Mouse (Mus musculus): ENCODE data around the gene Acmsd. TPM values are rescaled to one million over a fixed set of nuclear protein-coding genes. Genes with fewer than 3 reads are reported as not detected.

Acmsd gene
- polyA plus RNA-seq, 1 experiment from 2014 or later: 0.10 TPM

DNA sequence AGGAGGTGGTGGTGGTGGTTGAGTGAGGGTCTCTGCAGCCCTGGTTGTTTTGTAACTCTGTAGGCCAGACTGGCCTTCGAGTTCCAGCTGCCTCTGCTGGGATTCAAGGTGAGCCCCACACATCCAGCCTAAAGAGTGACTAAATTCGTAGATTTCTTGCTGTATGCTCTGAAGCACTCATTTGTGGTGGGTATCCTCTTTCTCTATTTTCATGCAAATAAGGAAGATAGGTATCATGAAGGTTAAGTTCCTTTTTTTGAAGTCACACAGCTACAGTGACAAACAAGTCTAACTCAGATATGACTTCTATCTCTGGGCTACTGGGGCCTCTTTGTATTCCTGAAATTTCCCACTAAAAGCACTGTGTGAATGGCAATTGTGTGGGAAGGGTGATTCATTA lies 51.6 kb downstream of the Acmsd start:
- no peaks in the 10 kb centered on the region; the same call in 1 of the 2 replicates for H3K36me3 ChIP-seq (ENCODE audit: control insufficient read depth, insufficient read depth, low read length)
- no peak overlapping the region for H3K4me2 ChIP-seq (ENCODE audit: low read depth, low read length)
- H3K4me3 ChIP-seq (ENCODE audit: low read depth, low read length): no peak overlapping the region
- peaks cover 26% of the 10 kb centered on the region for H3K4me1 ChIP-seq (ENCODE audit: control insufficient read depth, insufficient read depth, low read length)
- no peaks in the 10 kb centered on the region for H3K27me3 ChIP-seq (replicated peaks; ENCODE audit: control insufficient read depth, insufficient read depth, low read length)
- DNase-seq (ENCODE audit: low spot score): no peak
- no peak overlapping the region for H3K27ac ChIP-seq (replicated peaks; ENCODE audit: low read depth, low read length)
- ATAC-seq (ENCODE audit: low read depth): no peak
- 66% methylated on average over 2 of the region's 2 CpGs for WGBS
- H3K9me3 ChIP-seq (ENCODE audit: control insufficient read depth, low read length): no peaks in the 10 kb centered on the region
- no peak overlapping the region for H3K9ac ChIP-seq (ENCODE audit: low read depth, low read length)

DNA sequence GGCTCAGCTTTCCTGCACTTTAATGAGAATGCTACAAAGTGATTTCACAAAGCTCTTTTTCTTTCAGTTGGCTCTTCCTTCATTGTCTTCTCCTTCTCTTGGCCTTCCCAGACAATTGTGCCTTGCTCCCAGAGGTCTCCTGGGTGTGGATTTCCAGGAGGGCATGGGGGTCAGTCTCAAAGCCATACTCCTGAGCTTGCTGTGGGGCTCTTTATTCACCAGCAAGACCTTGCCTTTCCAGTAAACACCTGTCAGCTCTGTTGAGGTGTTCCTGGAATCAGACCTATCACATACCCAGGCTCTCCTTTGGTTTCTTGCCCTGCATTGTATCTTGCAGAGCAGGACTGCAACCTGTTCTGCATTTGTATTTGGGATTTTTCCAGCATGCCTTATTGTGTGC lies 54.6 kb downstream of the Acmsd start:
- no peaks in the 10 kb centered on the region for H3K27me3 ChIP-seq (replicated peaks; ENCODE audit: control insufficient read depth, insufficient read depth, low read length)
- peaks cover 24% of the 10 kb centered on the region for H3K4me1 ChIP-seq (ENCODE audit: control insufficient read depth, insufficient read depth, low read length)

DNA sequence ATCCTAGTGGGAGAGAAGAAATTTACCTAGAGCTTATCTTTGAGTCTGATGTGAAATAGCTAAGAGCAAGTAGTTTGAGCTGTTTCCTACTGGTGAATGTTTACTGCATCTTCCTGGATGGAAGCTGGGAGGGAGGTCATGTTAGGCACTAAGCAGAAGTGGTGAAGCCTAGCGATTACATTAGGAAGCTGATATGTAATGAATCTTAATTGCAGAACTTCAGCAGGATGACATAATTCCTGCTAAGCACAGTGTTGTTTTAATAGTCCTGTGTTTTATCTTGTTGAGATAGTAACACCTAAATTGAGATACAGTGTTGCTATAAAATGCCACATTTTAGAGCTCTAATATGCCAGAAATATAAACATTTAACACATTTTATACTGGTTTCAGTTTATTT lies 56.7 kb downstream of the Acmsd start:
- Histone ChIP-seq H3K4me2 (ENCODE audit: low read depth, low read length) (no peak overlapping the region), H3K27me3 (replicated peaks; ENCODE audit: control insufficient read depth, insufficient read depth, low read length) (no peaks in the 10 kb centered on the region), H3K36me3 (ENCODE audit: control insufficient read depth, insufficient read depth, low read length) (no peaks in the 10 kb centered on the region), H3K4me1 (ENCODE audit: control insufficient read depth, insufficient read depth, low read length) (peaks cover 17% of the 10 kb centered on the region), H3K4me3 (ENCODE audit: low read depth, low read length) (no peak overlapping the region), H3K27ac (replicated peaks; ENCODE audit: low read depth, low read length) (no peak overlapping the region), H3K9ac (ENCODE audit: low read depth, low read length) (no peak overlapping the region), H3K9me3 (ENCODE audit: control insufficient read depth, low read length) (no peaks in the 10 kb centered on the region)
- 81% methylated on average over 1 of the region's 1 CpGs for WGBS
- ATAC-seq (ENCODE audit: low read depth): no peak
- no peak for DNase-seq (ENCODE audit: low spot score)

More for the DNA sequence above, 54.6 kb downstream of the Acmsd start:
- Histone ChIP-seq H3K9ac (ENCODE audit: low read depth, low read length) (no peak overlapping the region), H3K27ac (replicated peaks; ENCODE audit: low read depth, low read length) (no peak overlapping the region), H3K36me3 (ENCODE audit: control insufficient read depth, insufficient read depth, low read length) (no peaks in the 10 kb centered on the region), H3K4me2 (ENCODE audit: low read depth, low read length) (no peak overlapping the region), H3K4me3 (ENCODE audit: low read depth, low read length) (no peak overlapping the region), H3K9me3 (ENCODE audit: control insufficient read depth, low read length) (no peaks in the 10 kb centered on the region)
- ATAC-seq (ENCODE audit: low read depth): peak; percentile 17; the same call in 1 of the 2 replicates
- no peak for DNase-seq (ENCODE audit: low spot score)

DNA sequence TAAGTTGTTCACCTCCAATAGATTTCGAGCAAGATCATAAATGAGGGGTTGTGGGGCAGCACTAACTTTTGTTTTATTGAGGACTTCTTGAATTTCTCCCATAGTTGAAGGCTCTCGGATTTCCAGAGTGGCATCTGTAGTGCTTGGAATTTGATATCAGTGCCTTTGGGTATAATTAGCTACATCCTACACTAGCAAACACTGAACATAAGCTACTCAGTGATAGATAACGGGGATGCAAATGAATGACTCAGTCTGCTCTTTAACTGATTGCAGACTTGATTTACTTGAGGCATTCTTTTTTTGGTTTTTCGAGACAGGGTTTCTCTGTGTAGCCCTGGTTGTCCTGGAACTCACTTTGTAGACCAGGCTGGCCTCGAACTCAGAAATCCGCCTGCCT lies 59.7 kb downstream of the Acmsd start:
- Histone ChIP-seq H3K27ac (replicated peaks; ENCODE audit: low read depth, low read length) (no peak overlapping the region), H3K27me3 (replicated peaks; ENCODE audit: control insufficient read depth, insufficient read depth, low read length) (no peaks in the 10 kb centered on the region), H3K4me2 (ENCODE audit: low read depth, low read length) (no peak overlapping the region), H3K9me3 (ENCODE audit: control insufficient read depth, low read length) (no peaks in the 10 kb centered on the region), H3K4me3 (ENCODE audit: low read depth, low read length) (no peak overlapping the region), H3K9ac (ENCODE audit: low read depth, low read length) (no peak overlapping the region), H3K4me1 (ENCODE audit: control insufficient read depth, insufficient read depth, low read length) (peaks cover 7% of the 10 kb centered on the region), H3K36me3 (ENCODE audit: control insufficient read depth, insufficient read depth, low read length) (peaks cover 16% of the 10 kb centered on the region)
- WGBS: 57% methylated on average over 6 of the region's 6 CpGs
- ATAC-seq (ENCODE audit: low read depth) (no peak), DNase-seq (ENCODE audit: low spot score) (no peak)

DNA sequence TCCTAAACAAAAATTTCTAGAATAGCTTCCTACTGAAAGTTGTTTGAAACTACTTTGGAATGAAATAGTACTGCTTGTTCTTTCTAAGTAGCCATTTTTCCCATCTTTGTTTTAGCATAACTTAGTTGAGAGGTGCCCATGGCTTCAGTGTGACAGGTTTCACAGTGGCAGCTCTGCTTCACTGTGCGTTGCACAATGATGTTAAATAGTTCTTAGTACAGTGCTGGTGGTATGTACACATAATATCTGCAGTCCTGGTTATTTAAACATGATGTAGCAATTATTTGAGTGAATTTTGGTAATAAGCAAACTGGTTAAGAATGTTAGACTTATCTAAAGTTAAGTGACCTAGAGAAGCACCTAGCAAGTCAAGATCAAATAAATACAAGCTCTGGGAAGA lies 64.2 kb downstream of the Acmsd start:
- Histone ChIP-seq H3K36me3 (ENCODE audit: control insufficient read depth, insufficient read depth, low read length) (peaks cover 21% of the 10 kb centered on the region), H3K9ac (ENCODE audit: low read depth, low read length) (no peak overlapping the region), H3K27me3 (replicated peaks; ENCODE audit: control insufficient read depth, insufficient read depth, low read length) (no peaks in the 10 kb centered on the region), H3K27ac (replicated peaks; ENCODE audit: low read depth, low read length) (no peak overlapping the region), H3K4me1 (ENCODE audit: control insufficient read depth, insufficient read depth, low read length) (no peaks in the 10 kb centered on the region), H3K4me2 (ENCODE audit: low read depth, low read length) (no peak overlapping the region), H3K4me3 (ENCODE audit: low read depth, low read length) (no peak overlapping the region), H3K9me3 (ENCODE audit: control insufficient read depth, low read length) (no peaks in the 10 kb centered on the region)
- DNase-seq (ENCODE audit: low spot score): no peak
- no peak for ATAC-seq (ENCODE audit: low read depth)
- 93% methylated on average over 1 of the region's 1 CpGs for WGBS

- no peak for DNase-seq (ENCODE audit: low spot score)
- Histone ChIP-seq H3K4me1 (ENCODE audit: control insufficient read depth, insufficient read depth, low read length) (no peaks in the 10 kb centered on the region), H3K9me3 (ENCODE audit: control insufficient read depth, low read length) (no peaks in the 10 kb centered on the region), H3K27me3 (replicated peaks; ENCODE audit: control insufficient read depth, insufficient read depth, low read length) (no peaks in the 10 kb centered on the region), H3K4me2 (ENCODE audit: low read depth, low read length) (no peak overlapping the region), H3K9ac (ENCODE audit: low read depth, low read length) (no peak overlapping the region), H3K27ac (replicated peaks; ENCODE audit: low read depth, low read length) (no peak overlapping the region), H3K4me3 (ENCODE audit: low read depth, low read length) (no peak overlapping the region), H3K36me3 (ENCODE audit: control insufficient read depth, insufficient read depth, low read length) (peaks cover 35% of the 10 kb centered on the region)
- ATAC-seq (ENCODE audit: low read depth): no peak
- 76% methylated on average over 6 of the region's 6 CpGs for WGBS
Measured at GRCm38 (mm10) chr1:127795087-127795769, 66.0 kb downstream of the Acmsd start.

DNA sequence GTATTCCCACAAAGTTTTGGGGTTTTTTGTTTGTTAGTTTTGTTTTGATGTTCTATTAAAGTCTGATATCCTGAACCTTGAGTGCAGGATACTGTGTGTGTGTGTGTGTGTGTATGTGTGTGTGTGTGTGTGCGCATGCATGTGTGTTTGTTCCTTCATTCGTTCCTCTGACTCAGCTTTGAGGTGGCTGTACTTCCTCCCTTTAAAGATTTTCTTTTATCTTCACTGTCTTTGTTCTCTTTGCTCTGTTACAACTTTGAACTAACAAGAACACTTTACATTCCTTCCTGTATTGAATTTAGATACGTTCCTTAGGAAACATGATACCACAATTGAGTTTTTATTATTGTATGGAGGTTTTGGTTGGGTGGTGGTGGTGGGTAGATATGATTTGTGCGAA lies 67.1 kb downstream of the Acmsd start:
- H3K9ac ChIP-seq (ENCODE audit: low read depth, low read length): no peak overlapping the region
- 53% methylated on average over 4 of the region's 4 CpGs for WGBS
- no peak overlapping the region for H3K4me3 ChIP-seq (ENCODE audit: low read depth, low read length)
- no peaks in the 10 kb centered on the region for H3K27me3 ChIP-seq (replicated peaks; ENCODE audit: control insufficient read depth, insufficient read depth, low read length)
- no peak overlapping the region for H3K27ac ChIP-seq (replicated peaks; ENCODE audit: low read depth, low read length)
- H3K4me2 ChIP-seq (ENCODE audit: low read depth, low read length): no peak overlapping the region
- no peaks in the 10 kb centered on the region for H3K9me3 ChIP-seq (ENCODE audit: control insufficient read depth, low read length)
- DNase-seq (ENCODE audit: low spot score) (no peak), ATAC-seq (ENCODE audit: low read depth) (0 out of 2 replicates have a peak, but pooled peaks have one; percentile 26)
- H3K4me1 ChIP-seq (ENCODE audit: control insufficient read depth, insufficient read depth, low read length): no peaks in the 10 kb centered on the region
- H3K36me3 ChIP-seq (ENCODE audit: control insufficient read depth, insufficient read depth, low read length): peaks cover 38% of the 10 kb centered on the region

- Histone ChIP-seq H3K9ac (ENCODE audit: low read depth, low read length) (no peak overlapping the region), H3K4me1 (ENCODE audit: control insufficient read depth, insufficient read depth, low read length) (no peaks in the 10 kb centered on the region), H3K36me3 (ENCODE audit: control insufficient read depth, insufficient read depth, low read length) (peaks cover 42% of the 10 kb centered on the region), H3K4me2 (ENCODE audit: low read depth, low read length) (no peak overlapping the region), H3K4me3 (ENCODE audit: low read depth, low read length) (no peak overlapping the region), H3K27me3 (replicated peaks; ENCODE audit: control insufficient read depth, insufficient read depth, low read length) (no peaks in the 10 kb centered on the region), H3K9me3 (ENCODE audit: control insufficient read depth, low read length) (no peaks in the 10 kb centered on the region), H3K27ac (replicated peaks; ENCODE audit: low read depth, low read length) (no peak overlapping the region)
- 70% methylated on average over 1 of the region's 1 CpGs for whole genome bisulfite sequencing
- DNase-seq (ENCODE audit: low spot score) (no peak), ATAC-seq (ENCODE audit: low read depth) (0 out of 2 replicates have a peak, but pooled peaks have one; percentile 15)
Measured at GRCm38 (mm10) chr1:127796752-127797151, 67.5 kb downstream of the Acmsd start.

DNA sequence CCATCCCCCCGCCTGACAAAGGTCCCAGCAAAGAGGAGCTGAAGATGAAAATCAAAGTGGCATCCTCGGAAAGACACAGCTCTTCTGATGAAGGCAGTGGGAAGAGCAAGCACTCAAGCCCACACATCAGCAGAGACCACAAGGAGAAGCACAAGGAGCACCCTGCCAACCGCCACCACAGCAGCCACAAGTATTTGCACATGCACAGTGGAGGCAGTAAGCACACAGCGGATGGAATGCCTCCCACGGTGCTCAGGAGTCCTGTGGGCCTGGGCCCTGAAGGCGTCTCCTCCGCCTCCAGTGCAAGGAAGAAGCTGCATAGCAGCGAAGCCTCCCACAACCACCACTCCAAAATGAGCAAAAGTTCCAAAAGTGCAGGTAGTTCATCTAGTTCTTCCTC lies 73.7 kb downstream of the Acmsd start:
- ATAC-seq (ENCODE audit: low read depth): no peak
- Histone ChIP-seq H3K9me3 (ENCODE audit: control insufficient read depth, low read length) (no peaks in the 10 kb centered on the region), H3K9ac (ENCODE audit: low read depth, low read length) (no peak overlapping the region), H3K4me1 (ENCODE audit: control insufficient read depth, insufficient read depth, low read length) (no peaks in the 10 kb centered on the region), H3K27me3 (replicated peaks; ENCODE audit: control insufficient read depth, insufficient read depth, low read length) (no peaks in the 10 kb centered on the region), H3K4me2 (ENCODE audit: low read depth, low read length) (no peak overlapping the region), H3K4me3 (ENCODE audit: low read depth, low read length) (no peak overlapping the region), H3K36me3 (ENCODE audit: control insufficient read depth, insufficient read depth, low read length) (peaks cover 72% of the 10 kb centered on the region), H3K27ac (replicated peaks; ENCODE audit: low read depth, low read length) (no peak overlapping the region)
- DNase-seq (ENCODE audit: low spot score): peak; percentile 22
- WGBS: 86% methylated on average over 8 of the region's 8 CpGs
